Mouse (Mus musculus) testis, adult 2 months (tissue): ENCODE data around the gene Lair1. TPM values are rescaled to one million over a fixed set of nuclear protein-coding genes. Genes with fewer than 3 reads are reported as not detected.
A peak's percentile ranks its signal among the peaks of the same experiment; 100 is the strongest.

Experiments
- H3K27ac ChIP-seq: fragments of 200-500 bp; 2 replicates; pipeline ENCODE4 v1.5.1; 2012; ENCODE audit warnings: low read depth, low read length; ENCODE audit not compliant: control insufficient read depth, insufficient read depth
- H3K27me3 ChIP-seq: fragments of 200-500 bp; 2 replicates; pipeline ENCODE4 v1.6.1; 2012; ENCODE audit warnings: mild to moderate bottlenecking, low read length, moderate library complexity; ENCODE audit not compliant: control insufficient read depth, insufficient read depth
- H3K36me3 ChIP-seq: fragments of 200-500 bp; 2 replicates; pipeline ENCODE4 v1.6.1; 2012; ENCODE audit warnings: mild to moderate bottlenecking, low read length; ENCODE audit not compliant: control insufficient read depth, insufficient read depth
- H3K4me1 ChIP-seq: fragments of 200-500 bp; 2 replicates; pipeline ENCODE4 v1.6.1; 2012; ENCODE audit warnings: low read length; ENCODE audit not compliant: control insufficient read depth, insufficient read depth
- H3K4me3 ChIP-seq: fragments of 200-500 bp; 2 replicates; pipeline ENCODE4 v1.5.1; 2012; ENCODE audit warnings: low read depth, mild to moderate bottlenecking, low read length, moderate library complexity, mixed read lengths; ENCODE audit not compliant: control insufficient read depth
- CTCF ChIP-seq: fragments of 200-500 bp; IDR thresholded peaks from 2 replicates; pipeline ENCODE4 v1.5.1; 2012; ENCODE audit warnings: low read depth, mild to moderate bottlenecking, inconsistent platforms, low read length, moderate library complexity; ENCODE audit not compliant: control insufficient read depth, insufficient read depth, insufficient replicate concordance
- POLR2A ChIP-seq: fragments of 200-500 bp; IDR thresholded peaks from 2 replicates; pipeline ENCODE4 v1.6.1; 2012; ENCODE audit warnings: low read depth, mild to moderate bottlenecking, inconsistent platforms, low read length, moderate library complexity; ENCODE audit not compliant: control insufficient read depth
- polyA plus RNA-seq: library from polyadenylated mRNA; depleted of rRNA; stranded (reverse); fragments of >200 nt; gene quantifications from 2 replicates; pipeline ENCODE4 v1.2.3, GENCODE M21; 2012; rRNA removed

Gene Lair1
- 0.55 and 1.5 TPM in 2 replicates for polyA plus RNA-seq

- H3K27ac ChIP-seq: no peak within 1 kb of the TSS
- no peaks in the 10 kb centered on the region for H3K4me1 ChIP-seq
- no peaks in the 10 kb centered on the region for H3K27me3 ChIP-seq
- H3K36me3 ChIP-seq: no peaks in the 10 kb centered on the region
- H3K4me3 ChIP-seq: no peak within 1 kb of the TSS
- TF ChIP-seq CTCF: no peak
- TF ChIP-seq POLR2A: no peak
Measured at GRCm38 (mm10) chr7:4063013-4063412, at the start of gene Lair1. Gene Lair1, minus strand, starts transcription at chr7:4063204.

DNA sequence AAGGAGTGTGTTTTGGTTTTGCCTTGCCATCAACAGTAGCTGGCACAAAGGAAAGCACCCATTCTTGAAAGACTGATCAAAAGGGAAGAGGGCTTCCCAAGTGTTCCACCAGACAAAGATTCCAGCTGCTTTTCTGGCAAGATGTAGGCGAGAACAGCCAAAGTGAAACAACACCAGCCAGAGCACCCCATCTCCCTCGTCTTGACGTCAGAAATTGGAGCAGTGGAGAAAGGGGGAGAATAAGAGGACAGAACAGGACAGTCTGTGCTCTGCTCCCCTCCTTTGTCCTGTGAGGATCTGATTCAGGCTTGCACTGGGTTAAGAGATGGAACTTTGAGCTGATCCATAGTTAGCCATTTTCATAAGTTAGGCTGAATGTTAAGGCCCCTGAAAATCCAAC, 48.8 kb upstream of the Lair1 start:
- H3K4me1 ChIP-seq: no peaks in the 10 kb centered on the region
- TF ChIP-seq POLR2A (no peak), CTCF (no peak)
- no peaks in the 10 kb centered on the region for H3K36me3 ChIP-seq

GRCm38 (mm10) chr7:4103411-4103810, 40.4 kb upstream of the Lair1 start:
- no peak overlapping the region for H3K27ac ChIP-seq
- H3K4me1 ChIP-seq: no peaks in the 10 kb centered on the region
- no peaks in the 10 kb centered on the region for H3K27me3 ChIP-seq
- H3K4me3 ChIP-seq: no peak overlapping the region
- TF ChIP-seq POLR2A (no peak), CTCF (peak; percentile 21; the same call in 1 of the 2 replicates)
- no peaks in the 10 kb centered on the region for H3K36me3 ChIP-seq

More for the DNA sequence above, 48.8 kb upstream of the Lair1 start:
- peak overlapping the region; percentile 78 for H3K27ac ChIP-seq
- H3K4me3 ChIP-seq: no peak overlapping the region
- H3K27me3 ChIP-seq: no peaks in the 10 kb centered on the region

GRCm38 (mm10) chr7:4101144-4101543, 38.1 kb upstream of the Lair1 start:
- Histone ChIP-seq H3K4me1 (no peaks in the 10 kb centered on the region), H3K27me3 (no peaks in the 10 kb centered on the region), H3K36me3 (no peaks in the 10 kb centered on the region), H3K4me3 (no peak overlapping the region), H3K27ac (no peak overlapping the region)
- TF ChIP-seq POLR2A (no peak), CTCF (no peak)

DNA sequence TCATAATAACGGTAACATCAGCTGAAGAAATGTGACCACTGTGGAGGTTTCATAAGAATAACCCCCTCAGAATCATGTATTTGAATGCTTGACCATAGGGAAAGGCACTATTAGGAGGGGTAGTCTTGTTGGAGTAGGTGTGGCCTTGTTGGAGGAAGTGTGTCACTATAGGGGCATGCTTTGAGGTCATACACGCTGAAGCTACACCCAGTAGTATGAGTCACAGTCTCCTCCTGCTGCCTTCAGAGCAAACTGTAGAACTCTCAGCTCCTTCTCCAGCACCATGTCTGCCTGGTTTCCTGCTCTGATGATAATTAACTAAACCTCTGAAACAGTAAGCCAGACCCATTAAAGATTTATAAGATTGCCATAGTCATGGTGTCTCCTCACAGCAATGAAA, 35.8 kb upstream of the Lair1 start:
- Histone ChIP-seq H3K27ac (no peak overlapping the region), H3K4me1 (no peaks in the 10 kb centered on the region), H3K36me3 (no peaks in the 10 kb centered on the region), H3K27me3 (no peaks in the 10 kb centered on the region), H3K4me3 (no peak overlapping the region; the same call in 1 of the 2 replicates)
- TF ChIP-seq CTCF: no peak
- no peak for TF ChIP-seq POLR2A

DNA sequence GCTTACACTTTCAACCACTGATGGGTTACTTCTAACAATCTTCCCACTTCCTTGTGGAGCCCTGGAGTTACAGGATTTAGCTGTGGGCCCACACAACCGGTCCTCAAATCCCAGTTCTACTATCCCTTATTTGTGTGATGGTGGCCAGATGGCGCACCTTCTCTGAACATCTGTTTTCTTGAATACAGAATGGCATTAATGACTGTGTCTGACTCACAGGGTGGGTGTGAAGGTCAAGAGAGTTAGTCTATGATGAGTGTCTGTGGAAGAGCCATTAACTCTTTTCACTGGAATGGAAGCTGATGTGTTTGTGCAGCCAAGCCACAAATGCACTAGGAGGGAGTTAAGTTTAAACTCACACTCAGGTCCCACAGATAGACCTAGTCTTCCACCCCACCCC, 35.3 kb upstream of the Lair1 start:
- no peaks in the 10 kb centered on the region for H3K36me3 ChIP-seq
- TF ChIP-seq CTCF (no peak), POLR2A (no peak)
- no peaks in the 10 kb centered on the region for H3K4me1 ChIP-seq
- no peaks in the 10 kb centered on the region for H3K27me3 ChIP-seq
- H3K27ac ChIP-seq: no peak overlapping the region
- H3K4me3 ChIP-seq: no peak overlapping the region

GRCm38 (mm10) chr7:4091170-4091569, 28.2 kb upstream of the Lair1 start:
- TF ChIP-seq CTCF (no peak), POLR2A (no peak)
- Histone ChIP-seq H3K4me1 (no peaks in the 10 kb centered on the region), H3K27me3 (no peaks in the 10 kb centered on the region), H3K36me3 (no peaks in the 10 kb centered on the region), H3K27ac (no peak overlapping the region), H3K4me3 (no peak overlapping the region)

DNA sequence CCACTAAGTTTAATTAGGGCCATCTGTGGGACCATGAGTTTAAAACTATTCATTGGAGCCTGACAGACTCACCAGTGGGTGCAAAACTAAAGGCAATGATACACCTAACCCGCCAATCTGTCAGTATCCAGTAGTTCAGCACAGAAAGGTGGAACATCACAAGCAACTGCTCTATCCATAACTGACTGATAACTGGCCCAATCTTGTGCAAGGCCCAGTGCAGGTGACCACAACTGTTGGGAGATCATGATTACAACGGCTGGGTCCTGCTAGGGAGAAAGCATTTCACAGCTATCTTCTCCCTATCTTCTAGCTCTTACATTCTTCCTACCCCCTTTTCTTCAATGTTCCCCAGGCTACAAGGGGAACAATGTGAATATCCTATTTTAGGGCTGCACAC, 25.7 kb upstream of the Lair1 start:
- H3K27me3 ChIP-seq: no peaks in the 10 kb centered on the region

More for the DNA sequence above, 25.7 kb upstream of the Lair1 start:
- no peak overlapping the region for H3K27ac ChIP-seq
- TF ChIP-seq CTCF (no peak), POLR2A (no peak)
- H3K4me3 ChIP-seq: no peak overlapping the region
- no peaks in the 10 kb centered on the region for H3K36me3 ChIP-seq
- H3K4me1 ChIP-seq: no peaks in the 10 kb centered on the region
